Mouse (Mus musculus) adrenal gland, postnatal 36 days (tissue): ENCODE data around the gene Kmt2d. TPM values are rescaled to one million over a fixed set of nuclear protein-coding genes. Genes with fewer than 3 reads are reported as not detected.

Source experiments
- DNase-seq, 2 experiments: peaks; one replicate each; pipeline ENCODE4 v3.0.0; 2021; ENCODE audit warnings: mixed read lengths in 1 of 2
- total RNA-seq, 2 experiments: library from RNA; stranded (reverse); gene quantifications; 2 replicates each; pipeline ENCODE4 v1.2.3; 2021

The Kmt2d gene
- total RNA-seq, 2 experiments from 2014 or later, result 52.1 to 79.5 TPM

GRCm38 (mm10) chr15:98859319-98860043, 11.5 kb downstream of the Kmt2d start:
- DNase-seq, result no peak

- DNase-seq, result no peak
These were observed 16.8 kb downstream of the Kmt2d start for GRCm38 (mm10) chr15:98854214-98854613.

- DNase-seq, result no peak
These were observed 17.7 kb downstream of the Kmt2d start for GRCm38 (mm10) chr15:98853161-98853937.

- no peak for DNase-seq
These were observed 18.3 kb downstream of the Kmt2d start for GRCm38 (mm10) chr15:98852733-98853132.

DNA sequence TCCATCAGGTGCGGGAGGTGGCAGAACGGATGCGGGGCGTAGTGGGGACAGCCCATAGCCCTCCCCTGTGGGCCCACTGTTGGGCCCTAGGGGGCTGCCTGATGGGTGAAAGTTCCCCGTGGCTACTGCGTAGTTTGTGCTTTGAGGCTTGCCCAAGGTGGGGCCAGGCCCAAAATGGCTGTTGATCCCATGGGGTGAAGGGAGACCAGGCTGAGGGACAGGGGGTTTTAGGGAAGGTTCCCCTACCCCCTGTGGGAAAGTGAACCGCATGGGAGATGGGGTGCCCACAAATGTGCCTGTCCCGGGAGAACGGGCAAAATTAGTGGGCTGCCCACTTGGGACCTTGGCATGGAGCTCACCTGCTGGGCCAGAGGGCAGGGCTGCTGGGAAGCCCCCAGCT, 18.9 kb downstream of the Kmt2d start:
- no peak for DNase-seq

DNA sequence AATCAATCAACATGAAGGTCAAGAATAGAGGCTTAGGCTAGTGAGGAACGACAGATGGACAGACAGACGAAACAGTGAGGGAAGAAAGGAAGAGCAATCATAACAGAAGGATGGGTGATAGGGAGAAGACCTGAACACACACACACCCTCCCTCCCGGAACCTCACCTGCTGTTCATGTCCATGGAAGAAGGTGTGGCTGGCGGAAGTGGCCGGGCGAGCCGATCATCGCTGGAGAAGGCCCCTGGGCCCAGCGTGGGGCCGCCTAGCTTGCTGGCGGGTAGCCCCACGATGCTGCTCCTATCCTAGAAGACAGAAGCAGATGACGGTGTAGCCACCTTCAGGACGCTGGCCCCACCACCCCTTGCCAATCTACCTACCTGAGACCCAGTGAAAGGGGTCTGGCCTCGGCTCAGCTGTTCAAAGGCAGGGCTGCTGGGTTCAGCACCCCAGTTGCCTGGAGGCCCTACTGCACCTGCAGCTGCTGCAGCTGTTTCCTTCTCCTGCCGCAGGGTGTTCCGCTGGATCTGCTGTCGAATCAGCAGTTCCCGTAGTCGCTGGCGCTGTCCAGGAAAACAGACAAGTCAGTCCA, 19.7 kb downstream of the Kmt2d start:
- no peak for DNase-seq

GRCm38 (mm10) chr15:98850668-98851067, 20.3 kb downstream of the Kmt2d start:
- DNase-seq, result peak in 1 of 2 experiments; percentile 43

GRCm38 (mm10) chr15:98849956-98850600, 20.9 kb downstream of the Kmt2d start:
- DNase-seq, result no peak

- no peak for DNase-seq
These were observed 21.8 kb downstream of the Kmt2d start for GRCm38 (mm10) chr15:98849165-98849564.

DNA sequence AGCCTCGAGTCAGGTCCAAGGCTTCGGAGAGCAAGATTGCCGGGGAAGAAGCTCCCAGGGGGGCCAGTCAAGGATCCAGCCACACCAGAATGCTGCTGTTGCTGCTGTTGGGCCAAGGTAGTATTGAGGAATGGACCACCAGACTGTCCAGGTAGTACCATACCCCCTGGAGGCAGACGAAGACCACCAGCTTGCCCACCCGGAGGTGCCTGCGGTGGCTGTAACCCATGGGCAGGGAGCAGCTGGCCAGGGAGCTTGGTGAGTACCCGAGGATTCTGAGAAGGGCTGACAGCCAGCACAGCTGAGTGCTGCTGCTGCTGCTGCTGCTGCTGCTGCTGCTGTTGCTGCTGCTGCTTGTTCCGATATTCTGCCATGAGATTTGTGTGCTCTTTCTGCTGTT, 24.9 kb downstream of the Kmt2d start:
- DNase-seq, result no peak

- no peak for DNase-seq
These were observed 25.9 kb downstream of the Kmt2d start for GRCm38 (mm10) chr15:98845149-98845548.

DNA sequence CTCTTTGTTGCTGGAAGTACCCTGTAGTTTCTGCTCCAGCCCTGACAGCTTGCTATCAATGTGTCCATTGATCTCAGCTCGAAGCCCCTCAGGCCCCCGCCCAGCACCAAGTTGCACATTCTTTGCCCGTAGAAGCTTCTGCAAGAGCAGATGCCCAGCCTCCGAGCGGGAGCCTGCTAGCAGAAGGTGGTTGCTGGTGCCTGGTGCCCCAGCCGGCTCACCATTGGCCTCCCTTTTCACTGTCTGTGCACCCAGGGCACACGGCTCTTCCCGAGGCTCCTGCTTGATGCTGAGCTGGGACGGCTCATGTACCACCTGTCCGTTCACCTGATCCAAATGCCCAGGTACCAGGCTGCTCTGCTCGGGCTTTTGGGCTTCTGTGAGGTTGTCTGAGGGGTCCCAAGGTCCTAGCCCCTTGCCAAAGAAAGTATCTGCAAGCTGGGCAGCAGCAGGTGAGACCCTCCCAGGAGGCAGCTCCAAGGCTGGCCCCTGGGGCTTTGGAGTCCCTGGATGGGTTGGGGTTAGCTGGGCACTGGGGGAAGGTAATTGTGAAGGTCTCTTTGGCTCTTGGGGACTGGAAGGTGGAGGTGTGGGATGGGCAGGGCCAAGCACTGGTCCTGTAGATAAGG, 27.3 kb downstream of the Kmt2d start:
- no peak for DNase-seq

- DNase-seq, result no peak
These were observed 31.1 kb downstream of the Kmt2d start for GRCm38 (mm10) chr15:98839671-98840585.

DNA sequence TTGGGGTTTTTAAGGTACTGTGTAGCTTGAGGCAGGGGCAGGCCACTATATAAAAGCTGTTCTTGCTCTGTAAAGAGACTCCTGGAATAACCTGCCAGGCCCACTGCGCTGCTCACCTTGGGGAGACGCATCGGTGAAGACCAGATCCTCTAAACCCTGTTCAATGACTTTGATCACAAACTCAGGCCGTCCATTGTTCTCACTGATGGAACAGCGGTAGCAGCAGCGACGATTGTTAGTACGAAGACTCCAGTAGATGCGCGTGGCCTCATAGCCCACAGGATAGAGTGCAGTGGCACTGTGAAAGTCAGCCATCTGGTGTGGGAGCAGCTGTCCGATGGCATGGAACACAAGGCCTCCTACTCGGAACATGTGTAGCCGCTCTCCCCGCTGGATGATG, 31.8 kb downstream of the Kmt2d start:
- DNase-seq, result no peak

DNA sequence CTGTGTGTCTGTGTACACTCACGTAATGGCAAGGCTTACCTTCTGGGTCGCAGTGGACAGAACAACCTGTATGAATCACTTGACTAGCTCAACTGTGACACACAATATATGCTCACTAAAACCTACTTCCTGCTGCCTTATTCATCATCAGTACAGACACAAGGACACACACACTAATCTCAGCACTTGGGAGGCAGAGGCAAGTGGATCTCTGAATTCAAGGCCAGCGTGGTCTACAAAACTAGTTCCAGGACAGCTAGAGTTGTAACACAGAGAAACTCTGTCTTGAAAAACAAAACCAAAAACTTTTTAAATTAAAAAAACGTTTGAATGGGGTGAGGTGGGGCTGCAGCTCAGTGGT, 33.3 kb downstream of the Kmt2d start:
- DNase-seq, result no peak

- DNase-seq, result no peak
These were observed 33.8 kb downstream of the Kmt2d start for GRCm38 (mm10) chr15:98837006-98837742.

DNA sequence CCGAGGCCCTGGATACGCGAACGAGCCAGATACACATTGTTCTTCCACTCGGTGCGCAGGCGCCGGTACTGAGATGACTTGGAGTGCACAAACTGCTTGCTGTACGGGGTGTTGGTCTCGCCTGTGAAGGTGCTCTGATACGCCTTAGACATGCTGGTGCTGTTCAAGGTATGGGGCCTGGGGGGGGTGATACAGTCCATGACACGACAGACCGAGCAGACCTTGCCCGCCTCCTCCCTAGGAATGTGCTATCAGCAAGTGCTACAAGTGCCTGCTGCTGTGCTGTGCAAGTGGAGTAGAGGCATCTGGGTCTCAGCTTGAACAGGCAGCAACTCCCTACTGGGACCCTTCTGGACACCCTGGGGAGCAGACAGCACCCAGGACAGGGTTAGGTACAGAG, 35.7 kb downstream of the Kmt2d start:
- no peak for DNase-seq

DNA sequence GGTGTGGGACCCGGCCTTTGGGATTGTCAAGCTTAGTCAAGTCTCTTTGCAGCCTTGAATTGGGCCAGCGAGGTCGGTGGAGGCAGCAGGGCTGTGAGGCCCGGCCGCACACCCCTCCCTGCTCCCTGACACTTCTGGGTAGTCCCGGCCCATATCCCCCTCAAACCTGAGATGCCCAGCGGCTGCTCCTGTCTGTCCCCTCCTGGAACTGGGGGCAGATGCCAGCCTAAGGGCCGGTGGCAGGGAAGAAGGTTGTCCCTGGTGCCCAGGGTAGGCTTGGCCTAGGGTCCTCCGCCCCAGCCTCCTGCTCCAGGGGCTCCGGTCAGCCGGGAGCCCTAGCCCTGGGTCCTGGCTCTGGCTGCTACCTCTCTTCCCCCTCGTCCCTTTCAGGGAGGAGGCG, 36.9 kb downstream of the Kmt2d start:
- no peak for DNase-seq

- no peak for DNase-seq
These were observed 37.7 kb downstream of the Kmt2d start for GRCm38 (mm10) chr15:98833281-98833680.
